Mouse (Mus musculus): ENCODE measurements around the gene Tagln.
A peak's percentile ranks its signal among the peaks of the same experiment; 100 is the strongest.

DNA sequence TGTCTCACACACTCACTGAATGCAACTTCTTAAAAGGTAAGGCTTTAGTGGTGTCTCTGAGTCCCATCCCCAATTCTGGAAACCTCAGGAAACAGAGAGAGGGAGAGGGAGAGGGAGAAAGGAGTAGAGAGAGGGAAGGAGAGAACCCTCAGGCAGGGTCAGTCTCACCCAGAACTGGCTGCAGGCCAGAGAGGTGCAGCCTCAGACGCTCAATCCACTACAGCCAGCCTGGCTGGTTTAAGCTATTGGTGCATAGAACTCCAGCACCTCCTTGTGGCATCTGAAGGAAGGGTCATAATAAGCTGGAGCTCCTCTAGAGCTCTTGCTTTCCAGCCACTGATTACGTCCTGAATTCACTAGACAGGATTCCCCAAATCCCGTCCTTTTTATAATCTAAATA lies 1.0 kb upstream of the Tagln start:
- no peak for TF ChIP-seq POLR2A (IDR thresholded peaks at IDR 0.05; ENCODE audit: low read depth, low read length)
- peak; percentile 63; the same call in 1 of the 2 replicates for TF ChIP-seq CTCF (IDR thresholded peaks at IDR 0.05; ENCODE audit: extremely low read depth, insufficient read length, insufficient replicate concordance, low read depth, low read length)
